Mouse (Mus musculus) ES-E14 (cell line): ENCODE results near the gene Lmcd1. TPM values are rescaled to one million over a fixed set of nuclear protein-coding genes. Genes with fewer than 3 reads are reported as not detected.

ENCODE experiments used
- DNase-seq: peaks from one replicate; pipeline ENCODE4 v3.0.0-alpha.2; 2013; ENCODE audit warnings: low read depth, low spot score
- H3K27ac ChIP-seq: 2 replicates; pipeline ENCODE4 v1.5.1; 2012; ENCODE audit warnings: low read depth, mild to moderate bottlenecking, low read length, moderate library complexity, mixed read lengths; ENCODE audit not compliant: poor library complexity, insufficient read depth, severe bottlenecking
- H3K36me3 ChIP-seq: 2 replicates; pipeline ENCODE4 v1.6.1; 2012; ENCODE audit warnings: mild to moderate bottlenecking, low read length, moderate library complexity, mixed read lengths; ENCODE audit not compliant: control insufficient read depth, poor library complexity, insufficient read depth, severe bottlenecking
- H3K4me1 ChIP-seq, 2 experiments: fragments of 150-350 bp in 1 of 2; sonication (generic) in 1 of 2; 2 replicates each; pipeline ENCODE4 v1.6.1; 2012; ENCODE audit warnings: low read length in 2 of 2, mild to moderate bottlenecking in 1 of 2, mixed read lengths in 1 of 2; ENCODE audit not compliant: control insufficient read depth in 2 of 2, insufficient read depth in 2 of 2, poor library complexity in 1 of 2
- H3K4me3 ChIP-seq, 2 experiments: fragments of 150-350 bp in 1 of 2; sonication (generic) in 1 of 2; 2 replicates each; pipeline ENCODE4 v1.5.1; 2012; ENCODE audit warnings: low read length in 2 of 2, low read depth in 1 of 2, mild to moderate bottlenecking in 1 of 2, mixed read lengths in 1 of 2; ENCODE audit not compliant: insufficient read depth in 1 of 2, poor library complexity in 1 of 2, severe bottlenecking in 1 of 2
- H3K9ac ChIP-seq: 2 replicates; pipeline ENCODE4 v1.6.1; 2012; ENCODE audit warnings: low read depth, mild to moderate bottlenecking, low read length, mixed read lengths; ENCODE audit not compliant: poor library complexity, insufficient read depth, severe bottlenecking
- H3K9me3 ChIP-seq: fragments of 150-350 bp; sonication (generic); 2 replicates; pipeline ENCODE4 v1.6.1; 2012; ENCODE audit warnings: low read depth, mild to moderate bottlenecking, low read length; ENCODE audit not compliant: control insufficient read depth, insufficient read depth
- CHD2 ChIP-seq: IDR thresholded peaks from 2 replicates; pipeline ENCODE4 v1.6.1; 2014; ENCODE audit warnings: mild to moderate bottlenecking, low read depth, low read length, inconsistent platforms
- HCFC1 ChIP-seq: IDR thresholded peaks from 2 replicates; pipeline ENCODE4 v1.6.1; 2012; ENCODE audit warnings: low read length, inconsistent platforms, borderline replicate concordance; ENCODE audit not compliant: insufficient read depth
- MAFK ChIP-seq: IDR thresholded peaks from 2 replicates; pipeline ENCODE4 v1.6.1; 2014; ENCODE audit warnings: mild to moderate bottlenecking, low read depth, low read length, inconsistent platforms; ENCODE audit not compliant: insufficient read depth
- ZC3H11A ChIP-seq: IDR thresholded peaks from 2 replicates; pipeline ENCODE4 v1.6.1; 2012; ENCODE audit warnings: low read depth, mild to moderate bottlenecking, inconsistent platforms, low read length, borderline replicate concordance
- ZNF384 ChIP-seq: IDR thresholded peaks from 2 replicates; pipeline ENCODE4 v1.6.1; 2012; ENCODE audit warnings: low read depth, low read length, inconsistent platforms
- in situ Hi-C, 2 experiments: fragments of 600-800 bp; cut with MboI; formaldehyde crosslinking; loops; one replicate each; pipeline ENCODE4 v1.15.1; 2025; ENCODE audit warnings: low sequenced_read_pairs in 2 of 2, inconsistent platforms in 1 of 2; ENCODE audit not compliant: unreplicated experiment in 2 of 2
- total RNA-seq: library from RNA; depleted of rRNA; stranded (reverse); fragments of 300-350 nt; gene quantifications from 2 replicates; pipeline ENCODE4 v1.2.3, GENCODE M21; 2012

The Lmcd1 gene
- total RNA-seq, 1 experiment: 0.18 TPM

DNA sequence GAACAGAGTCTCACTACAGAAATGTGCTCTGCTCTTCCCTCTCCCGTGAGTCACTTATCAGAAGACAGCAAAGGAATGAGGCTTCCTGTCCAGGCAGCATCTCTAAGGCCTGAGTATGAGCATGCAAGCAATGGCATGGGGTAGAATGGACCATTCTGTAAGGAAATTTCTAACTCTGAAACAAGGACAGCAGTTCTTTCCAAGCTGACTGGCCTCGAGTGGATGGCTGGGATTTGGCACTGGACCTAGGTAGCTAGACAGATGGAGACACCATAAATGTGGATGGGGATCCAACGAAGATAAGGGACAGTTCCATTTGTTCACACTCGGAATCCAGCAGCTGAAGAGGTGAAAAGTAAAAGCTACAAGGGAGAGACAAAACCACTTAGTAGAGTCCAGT is 17.6 kb downstream of the Lmcd1 start:
- Histone ChIP-seq H3K9me3 (no peaks in the 10 kb centered on the region; the same call in 1 of the 2 replicates), H3K27ac (no peak overlapping the region), H3K4me3 (no peak overlapping the region), H3K36me3 (no peaks in the 10 kb centered on the region), H3K9ac (no peak overlapping the region), H3K4me1 (no peaks in the 10 kb centered on the region)
- in situ Hi-C loops: no loop called here
- DNase-seq: no peak
- no peak for TF ChIP-seq MAFK
- TF ChIP-seq HCFC1: no peak
- TF ChIP-seq ZNF384: no peak
- TF ChIP-seq ZC3H11A: no peak
- TF ChIP-seq CHD2: no peak

DNA sequence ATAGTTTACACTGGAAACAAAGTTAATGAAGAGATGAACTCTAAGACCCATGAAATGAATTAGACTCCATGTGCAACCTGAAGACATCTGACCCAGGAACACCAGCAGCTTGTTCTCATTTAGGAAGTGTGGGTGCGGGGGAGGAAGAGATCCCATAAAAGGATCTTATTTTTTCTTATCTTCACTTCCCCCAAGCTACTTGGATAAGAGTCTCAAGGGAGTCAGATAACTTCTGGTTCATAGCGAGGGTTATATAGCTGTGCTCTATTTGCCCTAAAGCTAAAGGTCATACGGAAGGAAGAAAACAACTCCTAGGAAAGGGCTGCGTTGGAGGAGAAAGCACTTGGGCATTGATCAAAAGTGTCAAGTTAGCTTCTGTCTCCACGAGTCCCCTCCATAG is 19.8 kb downstream of the Lmcd1 start:
- no peaks in the 10 kb centered on the region for H3K9me3 ChIP-seq
- no peak overlapping the region for H3K4me3 ChIP-seq
- no peak for TF ChIP-seq ZNF384
- no peak for TF ChIP-seq MAFK
- TF ChIP-seq CHD2: no peak
- no peak for TF ChIP-seq ZC3H11A
- TF ChIP-seq HCFC1: no peak
- H3K4me1 ChIP-seq: no peaks in the 10 kb centered on the region
- H3K9ac ChIP-seq: no peak overlapping the region
- in situ Hi-C loops: no loop called here
- H3K27ac ChIP-seq: no peak overlapping the region
- DNase-seq: no peak
- H3K36me3 ChIP-seq: no peaks in the 10 kb centered on the region

DNA sequence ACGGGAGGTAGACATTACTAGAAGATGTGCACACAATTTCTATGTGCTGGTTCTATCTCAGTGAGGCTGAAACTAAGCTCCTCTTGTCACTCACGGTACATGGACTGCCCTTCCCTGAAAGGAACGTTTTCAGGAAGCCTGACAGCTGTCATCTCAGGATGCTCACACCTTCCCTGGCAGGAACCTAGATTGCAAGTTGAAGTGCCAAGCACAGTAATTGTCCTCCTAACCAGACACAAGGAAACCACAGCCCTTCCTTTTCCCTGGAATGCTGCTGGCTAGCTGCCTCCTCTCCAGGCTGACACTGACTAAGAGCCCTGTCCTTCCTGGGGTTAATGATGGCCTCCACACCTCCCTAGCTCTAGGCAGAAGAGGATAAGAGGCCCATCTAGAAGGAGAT is 21.7 kb downstream of the Lmcd1 start:
- no peaks in the 10 kb centered on the region for H3K9me3 ChIP-seq
- TF ChIP-seq ZC3H11A (no peak), MAFK (no peak), CHD2 (no peak), ZNF384 (no peak), HCFC1 (no peak)
- H3K27ac ChIP-seq: no peak overlapping the region

DNA sequence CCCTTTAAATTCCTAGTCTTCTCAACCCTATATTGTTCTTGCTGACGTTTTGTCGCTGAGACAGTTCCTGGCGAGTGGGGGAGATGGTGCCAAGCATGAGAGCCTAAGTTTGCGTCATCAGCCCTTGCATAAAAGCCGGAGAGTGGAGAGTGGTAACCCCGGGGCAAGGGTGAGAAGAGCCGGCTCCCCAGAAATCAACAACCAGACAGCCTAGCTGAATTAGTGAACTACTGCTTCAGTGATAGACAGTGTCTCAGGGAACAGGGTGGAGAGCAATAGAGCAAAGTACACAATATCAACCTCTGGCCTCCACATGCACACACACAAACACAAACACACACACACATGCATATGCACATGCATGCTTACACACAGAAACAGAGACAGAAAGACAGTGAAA is 26.6 kb downstream of the Lmcd1 start:
- H3K27ac ChIP-seq: no peak overlapping the region
- TF ChIP-seq CHD2: no peak
- TF ChIP-seq HCFC1: no peak
- no peak for TF ChIP-seq ZNF384
- no peak for TF ChIP-seq ZC3H11A
- H3K36me3 ChIP-seq: no peaks in the 10 kb centered on the region
- no peak overlapping the region for H3K9ac ChIP-seq
- in situ Hi-C loops: no loop called here
- no peak for DNase-seq
- H3K9me3 ChIP-seq: no peaks in the 10 kb centered on the region
- no peak overlapping the region for H3K4me3 ChIP-seq
- peaks cover 9 to 10% of the 10 kb centered on the region in 2 experiments; a peak in 1 of 4 replicates for H3K4me1 ChIP-seq

More for the DNA sequence above, 21.7 kb downstream of the Lmcd1 start:
- Histone ChIP-seq H3K4me3 (no peak overlapping the region), H3K9ac (no peak overlapping the region), H3K36me3 (no peaks in the 10 kb centered on the region), H3K4me1 (no peaks in the 10 kb centered on the region)
- no peak for DNase-seq
- in situ Hi-C loops: no loop called here

DNA sequence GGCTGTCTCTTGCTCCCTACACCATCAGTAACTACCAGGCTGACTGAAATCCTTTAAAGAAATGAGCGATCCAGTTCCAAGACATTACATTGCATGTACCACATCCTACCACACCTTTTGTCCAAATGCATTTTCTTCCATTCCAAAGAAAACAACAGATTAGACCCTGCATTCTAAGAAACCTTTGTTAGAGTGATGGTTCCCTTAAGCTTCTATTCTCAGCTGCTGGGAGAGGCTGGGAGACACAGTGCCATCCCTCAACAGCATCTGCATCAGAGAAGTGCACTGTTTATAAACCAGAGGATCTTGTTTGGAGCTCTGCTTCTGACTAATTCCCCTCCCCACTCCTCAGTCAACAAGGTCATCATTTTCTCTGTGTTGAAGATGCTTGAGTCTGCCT is 27.1 kb downstream of the Lmcd1 start:
- Histone ChIP-seq H3K4me3 (no peak overlapping the region), H3K9ac (no peak overlapping the region), H3K27ac (no peak overlapping the region), H3K36me3 (no peaks in the 10 kb centered on the region), H3K4me1 (peaks cover 9 to 10% of the 10 kb centered on the region in 2 experiments; a peak in 1 of 4 replicates), H3K9me3 (no peaks in the 10 kb centered on the region)
- TF ChIP-seq ZNF384 (no peak), MAFK (no peak), CHD2 (no peak), ZC3H11A (no peak), HCFC1 (no peak)
- DNase-seq: no peak
- in situ Hi-C loops: no loop called here
